Mouse (Mus musculus): ENCODE results near the gene Mttp.
"Not testable (repeated sequence)": the region's sequence is repeated elsewhere in the genome, so short reads cannot be mapped to it uniquely, and the experiment has no call there.

The Mttp gene

GRCm38 (mm10) chr3:138144642-138145171 is at the start of gene Mttp:
TSS of gene Mttp (minus strand) at chr3:138144968.
- DNase-seq (ENCODE audit: low spot score) = peak; percentile 89

- no peak for DNase-seq (ENCODE audit: low spot score)
Observed at GRCm38 (mm10) chr3:138193683-138194302, 49.0 kb upstream of the Mttp start, which contains the start of gene 4930579F01Rik. TSS of gene 4930579F01Rik (minus strand) at chr3:138193825.

DNA sequence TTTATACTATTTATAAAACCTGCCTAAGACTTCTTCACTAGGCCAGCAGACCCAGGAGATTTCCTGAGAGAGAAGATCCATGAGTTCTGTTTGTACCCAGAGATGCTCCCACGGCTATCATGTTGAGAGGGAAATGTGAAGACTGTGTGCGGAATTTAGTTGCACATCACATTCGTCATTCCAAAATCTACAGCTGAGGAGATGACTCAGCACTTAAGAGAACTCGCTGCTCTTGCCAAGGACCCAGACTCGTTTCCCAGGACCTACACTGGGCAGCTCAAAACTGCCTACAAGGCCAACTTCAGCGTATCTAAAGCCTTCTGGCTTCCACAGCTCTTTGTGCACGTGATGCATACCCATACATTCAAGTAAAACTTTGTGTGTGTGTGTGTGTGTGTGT is 47.5 kb upstream of the Mttp start:
- no peak for DNase-seq (ENCODE audit: low spot score)

- DNase-seq (ENCODE audit: low spot score) = no peak
Observed at GRCm38 (mm10) chr3:138185995-138186930, 41.5 kb upstream of the Mttp start.

GRCm38 (mm10) chr3:138185290-138185689 is 40.5 kb upstream of the Mttp start:
- DNase-seq (ENCODE audit: low spot score) = no peak

- DNase-seq (ENCODE audit: low spot score) = no peak
Observed at GRCm38 (mm10) chr3:138183371-138183770, 38.6 kb upstream of the Mttp start.

DNA sequence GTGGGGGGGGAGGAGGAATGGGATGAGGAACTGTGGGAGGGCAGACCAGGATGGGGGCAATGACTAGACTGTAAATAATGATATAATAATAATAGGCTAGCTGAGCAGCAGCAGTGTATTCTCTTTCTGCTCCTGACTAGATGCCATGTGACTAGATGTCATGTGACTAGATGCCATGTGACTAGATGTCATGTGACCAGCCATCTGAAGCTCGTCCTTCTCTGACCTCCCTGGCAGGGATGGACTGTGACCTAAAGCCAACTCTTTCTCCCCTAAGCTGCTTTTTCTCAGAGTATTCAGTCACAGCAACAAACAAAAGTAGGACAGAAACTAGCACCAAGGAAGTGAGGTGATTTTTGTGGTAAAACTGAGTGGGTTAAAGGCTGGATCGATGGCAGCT is 37.3 kb upstream of the Mttp start:
- DNase-seq (ENCODE audit: low spot score) = no peak

- no peak for DNase-seq (ENCODE audit: low spot score)
Observed at GRCm38 (mm10) chr3:138175551-138175950, 30.8 kb upstream of the Mttp start.

GRCm38 (mm10) chr3:138173291-138173690 is 28.5 kb upstream of the Mttp start:
- no peak for DNase-seq (ENCODE audit: low spot score)

DNA sequence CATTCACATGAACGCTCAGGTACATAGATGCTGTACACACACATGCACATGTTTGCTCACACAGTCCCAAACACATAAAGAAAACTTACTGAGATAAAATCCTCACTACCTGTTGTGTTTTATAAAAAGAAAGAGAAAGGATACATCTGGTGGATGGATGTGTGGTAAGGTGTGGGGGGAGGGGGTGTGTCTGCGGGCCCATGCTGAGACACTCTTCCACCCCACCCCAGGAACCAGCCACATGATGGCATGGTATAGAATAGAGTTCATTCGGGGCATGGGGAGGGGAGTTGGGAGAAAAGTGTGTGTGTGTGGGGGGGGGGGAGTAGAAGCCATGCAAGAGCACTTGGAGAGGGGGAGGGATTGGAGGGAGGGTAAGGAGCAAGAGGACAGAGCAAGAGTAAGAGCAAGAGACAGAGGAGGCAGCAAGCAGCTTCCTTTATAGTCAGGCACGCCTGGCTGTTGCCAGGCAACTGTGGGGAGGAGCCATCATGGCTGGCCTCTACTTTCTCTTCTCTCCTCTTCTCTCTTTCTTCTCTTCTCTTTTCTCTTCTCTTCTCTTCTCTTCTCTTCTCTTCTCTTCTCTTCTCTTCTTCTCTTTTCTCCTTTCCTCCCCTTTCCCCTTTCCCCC is 17.9 kb upstream of the Mttp start:
- DNase-seq (ENCODE audit: low spot score) = no peak

- DNase-seq (ENCODE audit: low spot score) = no peak
Observed at GRCm38 (mm10) chr3:138161623-138162022, 16.9 kb upstream of the Mttp start.

GRCm38 (mm10) chr3:138156651-138157050 is 11.9 kb upstream of the Mttp start:
- DNase-seq (ENCODE audit: low spot score) = no peak

DNA sequence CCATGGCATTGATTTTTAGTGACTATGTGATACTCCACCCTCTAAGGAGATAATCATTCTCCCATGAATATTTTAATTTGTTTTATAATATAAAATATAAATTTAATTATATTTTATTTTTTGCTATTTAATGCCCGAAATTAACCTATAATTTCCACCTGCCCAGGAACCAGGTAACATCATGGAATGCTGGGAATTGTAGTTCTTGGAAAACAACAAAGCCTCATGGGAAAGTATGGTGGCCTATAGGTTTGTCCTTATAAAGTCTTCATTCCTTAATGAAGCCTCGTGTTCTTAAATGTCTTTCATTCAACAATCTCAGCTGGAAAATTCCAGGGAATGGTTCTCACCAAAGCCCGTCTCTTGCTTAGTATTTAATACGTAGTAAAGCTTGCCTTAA is 10.3 kb upstream of the Mttp start:
- no peak for DNase-seq (ENCODE audit: low spot score)

- no peak for DNase-seq (ENCODE audit: low spot score)
Observed at GRCm38 (mm10) chr3:138148811-138149210, 4.0 kb upstream of the Mttp start.

DNA sequence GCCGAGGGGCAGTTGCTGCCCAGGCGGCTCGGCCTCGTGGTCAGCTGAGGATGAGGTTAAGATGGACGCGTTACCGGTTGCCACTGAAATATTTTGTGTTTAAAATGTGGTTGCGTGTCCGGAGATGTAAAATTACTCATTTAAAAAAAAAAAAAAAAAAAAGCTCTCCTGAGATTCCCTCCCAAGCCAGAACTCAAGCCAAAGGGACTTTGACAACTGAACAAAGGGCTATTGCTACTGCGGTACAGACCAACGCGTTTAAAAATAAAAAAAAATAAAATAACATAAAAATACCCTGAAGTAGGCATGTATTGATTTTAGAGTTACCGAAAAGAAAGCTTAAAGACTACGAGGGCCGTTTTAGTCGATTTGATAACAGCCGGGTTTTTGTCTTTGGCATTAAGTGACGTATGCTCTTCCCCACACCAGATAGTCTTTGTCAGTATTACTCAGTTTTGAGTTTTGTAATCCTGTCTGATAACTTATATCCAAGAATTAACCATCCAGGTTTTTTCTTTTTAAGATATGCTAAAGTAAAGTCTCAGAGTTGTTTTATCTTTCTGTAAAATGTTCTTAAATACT is 617 bp downstream of the Mttp start:
- no peak for DNase-seq (ENCODE audit: low spot score)

GRCm38 (mm10) chr3:138143315-138144059 is 1.3 kb downstream of the Mttp start, which contains the start of gene Trmt10a:
TSS of gene Trmt10a (plus strand) at chr3:138143448.
- DNase-seq (ENCODE audit: low spot score) = peak; percentile 96

DNA sequence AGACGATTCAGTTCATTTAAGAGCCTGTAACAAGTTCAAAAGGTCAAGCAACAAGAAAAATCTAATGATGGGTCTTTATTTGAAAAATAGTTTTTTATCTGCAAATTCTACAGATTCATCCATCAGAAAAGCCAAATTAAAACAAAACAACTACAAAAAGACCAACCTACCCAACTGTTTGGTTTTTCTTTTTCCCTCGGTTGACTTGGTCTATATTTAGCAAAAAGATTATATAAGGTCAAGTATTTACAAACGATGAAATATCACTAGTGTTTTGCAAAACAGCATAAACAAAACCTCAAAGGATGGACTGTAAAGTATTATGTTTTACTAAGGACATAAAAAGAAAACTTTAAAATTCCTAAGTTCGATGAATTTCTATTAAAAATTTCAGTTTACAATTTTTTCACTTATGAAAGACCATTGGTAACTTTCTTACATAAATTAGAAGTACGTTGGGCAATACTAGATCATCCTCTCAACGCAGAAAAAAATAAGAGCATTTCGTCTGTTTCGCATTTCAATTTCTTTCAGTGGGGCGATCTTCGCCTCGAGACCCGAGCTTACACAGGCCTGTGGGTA is 1.9 kb downstream of the Mttp start:
- DNase-seq (ENCODE audit: low spot score) = peak; percentile 22

GRCm38 (mm10) chr3:138142052-138142732 is 2.6 kb downstream of the Mttp start:
- DNase-seq (ENCODE audit: low spot score) = peak; percentile 16

DNA sequence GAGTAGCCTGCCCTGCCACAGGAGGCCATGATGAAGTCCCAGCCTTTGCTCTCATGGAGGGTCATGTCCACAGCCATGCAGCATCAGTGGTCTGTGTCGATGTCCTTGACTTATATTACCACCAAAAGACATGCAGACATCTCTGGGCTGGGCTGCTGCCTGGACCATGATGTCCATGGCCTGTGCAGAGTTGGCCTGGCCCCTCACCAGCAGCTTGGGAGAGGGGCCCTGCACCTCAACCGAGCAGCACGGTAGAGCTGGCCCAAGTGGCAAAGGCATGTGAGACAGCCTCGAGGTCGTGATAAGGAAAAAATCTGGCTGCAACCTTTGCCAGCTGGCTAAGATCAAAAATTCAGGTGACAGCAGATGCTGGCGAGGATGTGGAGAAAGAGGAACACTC is 5.1 kb downstream of the Mttp start:
- no peak for DNase-seq (ENCODE audit: low spot score)

DNA sequence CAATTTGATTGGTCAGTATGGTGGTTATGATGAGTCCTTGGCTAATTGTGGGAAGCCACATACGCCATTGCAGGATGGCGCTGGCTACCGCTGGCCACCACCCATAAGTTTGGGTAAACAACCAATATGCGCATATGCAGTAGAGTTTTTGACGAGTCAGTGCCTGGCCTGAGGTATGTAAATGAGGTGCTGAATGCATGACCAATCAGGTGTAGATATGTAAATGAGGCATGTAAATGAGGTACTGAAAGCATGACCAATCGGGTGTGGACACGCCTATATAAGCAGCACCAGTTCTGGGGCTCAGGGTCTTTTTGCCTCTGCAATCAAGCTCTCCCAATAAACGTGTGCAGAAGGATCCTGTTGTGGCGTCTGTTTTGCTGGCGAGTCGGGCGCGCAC is 6.6 kb downstream of the Mttp start:
- DNase-seq (ENCODE audit: low spot score) = not testable (repeated sequence)

Data from c-Kit-positive CD71-positive TER-119-positive erythroid progenitor cells, embryonic 14.5 days (primary cell).